Mouse (Mus musculus): ENCODE measurements at regions not wholly inside any gene's neighbourhood (a gene's known extent, or its start where the extent isn't known, plus 50 kb on each side); places are given as distances from the start of the nearest gene placed in this dataset.

GRCm38 (mm10) chr7:93795210-93795609 lies 715.5 kb downstream of the Fam181b start:
- Histone ChIP-seq H3K36me3 (no peaks in the 10 kb centered on the region), H3K4me3 (replicated peaks) (no peak overlapping the region), H3K4me2 (no peak overlapping the region), H3K9ac (no peak overlapping the region), H3K27me3 (replicated peaks) (no peaks in the 10 kb centered on the region), H3K27ac (no peak overlapping the region), H3K9me3 (no peaks in the 10 kb centered on the region), H3K4me1 (no peaks in the 10 kb centered on the region)
- ATAC-seq (ENCODE audit: insufficient read depth, low FRiP score, low read depth): no peak
- 35% methylated on average over 3 of the region's 3 CpGs for WGBS

GRCm38 (mm10) chr7:93835697-93836096 lies 756.0 kb downstream of the Fam181b start:
- no peak overlapping the region for H3K9ac ChIP-seq
- no peak overlapping the region for H3K27ac ChIP-seq
- no peaks in the 10 kb centered on the region for H3K4me1 ChIP-seq
- no peaks in the 10 kb centered on the region for H3K27me3 ChIP-seq (replicated peaks)
- H3K9me3 ChIP-seq: no peaks in the 10 kb centered on the region
- no peak for ATAC-seq (ENCODE audit: insufficient read depth, low FRiP score, low read depth)
- H3K36me3 ChIP-seq: no peaks in the 10 kb centered on the region
- H3K4me2 ChIP-seq: no peak overlapping the region
- 73% methylated on average over 3 of the region's 3 CpGs for WGBS
- no peak overlapping the region for H3K4me3 ChIP-seq (replicated peaks)

DNA sequence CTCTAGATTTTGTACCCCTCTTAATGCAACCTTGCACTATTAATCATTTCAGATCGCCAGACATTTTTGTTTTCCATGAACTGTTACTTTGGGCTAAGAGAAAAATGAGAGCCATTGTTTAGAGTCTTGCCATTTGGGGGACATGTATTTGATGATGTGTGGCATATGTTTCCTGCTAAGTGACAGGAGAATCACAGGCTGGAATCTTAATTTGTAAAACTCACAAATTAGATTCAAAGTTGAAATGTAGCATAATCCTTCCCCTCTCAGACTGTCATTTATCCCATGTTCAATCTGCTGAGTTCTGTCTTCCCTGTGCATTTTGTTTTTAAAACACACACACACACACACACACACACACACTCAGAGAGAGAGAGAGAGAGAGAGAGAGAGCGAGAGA lies 756.5 kb downstream of the Fam181b start:
- no peak for ATAC-seq (ENCODE audit: insufficient read depth, low FRiP score, low read depth)
- no peak overlapping the region for H3K4me2 ChIP-seq
- no peak overlapping the region for H3K9ac ChIP-seq
- WGBS: 65% methylated on average over 2 of the region's 2 CpGs
- no peaks in the 10 kb centered on the region for H3K36me3 ChIP-seq
- no peak overlapping the region for H3K4me3 ChIP-seq (replicated peaks)
- H3K9me3 ChIP-seq: no peaks in the 10 kb centered on the region
- no peaks in the 10 kb centered on the region for H3K27me3 ChIP-seq (replicated peaks)
- no peaks in the 10 kb centered on the region for H3K4me1 ChIP-seq
- H3K27ac ChIP-seq: no peak overlapping the region

DNA sequence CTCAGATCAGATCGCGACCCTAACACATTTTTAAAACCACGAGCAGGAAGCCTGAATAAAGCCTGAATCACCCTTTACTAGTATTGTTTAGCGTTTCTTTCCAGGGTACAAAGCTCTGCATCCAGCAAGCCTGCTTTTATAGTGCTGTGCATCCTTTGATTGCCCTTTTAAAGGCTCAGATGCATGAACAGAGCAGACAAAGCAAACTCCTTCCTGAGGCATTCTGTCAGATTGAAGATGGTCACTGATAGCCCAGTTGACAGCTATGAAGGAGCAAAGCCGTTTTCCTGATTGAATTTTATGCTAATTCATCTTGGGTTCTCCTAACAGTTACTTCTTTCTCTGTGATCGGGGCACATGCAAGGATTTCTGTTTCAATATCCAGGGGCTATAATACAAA lies 775.4 kb downstream of the Fam181b start:
- no peaks in the 10 kb centered on the region for H3K4me1 ChIP-seq
- H3K27ac ChIP-seq: no peak overlapping the region
- H3K27me3 ChIP-seq (replicated peaks): no peaks in the 10 kb centered on the region
- H3K4me3 ChIP-seq (replicated peaks): no peak overlapping the region
- H3K36me3 ChIP-seq: no peaks in the 10 kb centered on the region
- no peak for ATAC-seq (ENCODE audit: insufficient read depth, low FRiP score, low read depth)
- no peak overlapping the region for H3K9ac ChIP-seq
- no peak overlapping the region for H3K4me2 ChIP-seq
- no peaks in the 10 kb centered on the region for H3K9me3 ChIP-seq
- 69% methylated on average over 6 of the region's 6 CpGs for WGBS

DNA sequence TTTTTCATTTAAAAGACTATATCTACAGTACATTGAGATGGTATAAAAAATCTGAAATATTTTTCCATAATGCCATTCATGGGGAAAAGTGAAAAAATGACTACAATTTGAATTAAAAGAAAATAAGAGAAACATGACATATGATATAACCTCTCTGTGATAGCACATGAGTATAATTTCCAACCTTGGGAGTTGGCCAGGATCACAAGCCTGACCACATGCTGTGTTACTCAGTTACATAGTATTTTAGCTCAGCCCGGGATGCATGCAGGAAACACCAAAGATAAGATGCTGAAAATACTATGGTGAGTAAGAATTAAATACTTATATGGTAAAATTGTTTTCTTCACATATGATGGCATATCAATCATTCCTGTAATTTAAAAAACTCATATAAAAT lies 814.0 kb downstream of the Fam181b start:
- Histone ChIP-seq H3K27ac (no peak overlapping the region), H3K4me1 (no peaks in the 10 kb centered on the region), H3K9ac (no peak overlapping the region), H3K4me3 (replicated peaks) (no peak overlapping the region), H3K36me3 (no peaks in the 10 kb centered on the region), H3K27me3 (replicated peaks) (no peaks in the 10 kb centered on the region), H3K9me3 (no peaks in the 10 kb centered on the region), H3K4me2 (no peak overlapping the region)
- no peak for ATAC-seq (ENCODE audit: insufficient read depth, low FRiP score, low read depth)
- 92% methylated on average over 1 of the region's 1 CpGs for WGBS

DNA sequence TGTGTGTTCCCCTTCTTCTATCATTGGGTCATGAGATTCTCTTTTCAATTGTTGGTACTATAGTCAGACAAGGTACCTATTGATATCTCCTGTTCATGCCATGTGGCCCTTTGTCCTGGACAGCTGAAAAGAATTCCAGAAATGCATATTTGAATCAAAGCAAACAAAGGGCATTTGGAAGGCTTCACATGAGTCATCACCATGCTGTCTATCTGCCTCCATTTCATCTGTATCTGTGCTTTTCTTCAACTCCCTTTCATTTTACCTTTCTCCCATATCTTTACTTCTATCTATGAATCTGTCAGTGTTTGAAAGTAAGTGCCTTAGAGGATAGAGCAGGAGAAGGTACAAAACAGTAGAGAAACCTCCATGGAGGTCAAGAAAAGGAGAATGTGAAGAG lies 817.3 kb downstream of the Fam181b start:
- Histone ChIP-seq H3K9me3 (no peaks in the 10 kb centered on the region), H3K27me3 (replicated peaks) (no peaks in the 10 kb centered on the region), H3K27ac (no peak overlapping the region), H3K4me1 (no peaks in the 10 kb centered on the region), H3K4me3 (replicated peaks) (no peak overlapping the region), H3K9ac (no peak overlapping the region), H3K36me3 (no peaks in the 10 kb centered on the region), H3K4me2 (no peak overlapping the region)
- no peak for ATAC-seq (ENCODE audit: insufficient read depth, low FRiP score, low read depth)

- Histone ChIP-seq H3K9ac (no peak overlapping the region), H3K9me3 (no peaks in the 10 kb centered on the region), H3K27ac (no peak overlapping the region), H3K4me3 (replicated peaks) (no peak overlapping the region), H3K4me1 (no peaks in the 10 kb centered on the region), H3K27me3 (replicated peaks) (no peaks in the 10 kb centered on the region), H3K36me3 (no peaks in the 10 kb centered on the region), H3K4me2 (no peak overlapping the region)
- WGBS: 54% methylated on average over 2 of the region's 2 CpGs
- no peak for ATAC-seq (ENCODE audit: insufficient read depth, low FRiP score, low read depth)
Measured at GRCm38 (mm10) chr7:93902770-93903169, 823.1 kb downstream of the Fam181b start.

- Histone ChIP-seq H3K4me3 (replicated peaks) (no peak overlapping the region), H3K27me3 (replicated peaks) (no peaks in the 10 kb centered on the region), H3K9ac (no peak overlapping the region), H3K9me3 (no peaks in the 10 kb centered on the region), H3K4me2 (no peak overlapping the region), H3K4me1 (no peaks in the 10 kb centered on the region), H3K36me3 (no peaks in the 10 kb centered on the region), H3K27ac (no peak overlapping the region)
- no peak for ATAC-seq (ENCODE audit: insufficient read depth, low FRiP score, low read depth)
- 71% methylated on average over 3 of the region's 3 CpGs for WGBS
Measured at GRCm38 (mm10) chr7:93936925-93937324, 857.3 kb downstream of the Fam181b start.

- no peak for ATAC-seq (ENCODE audit: insufficient read depth, low FRiP score, low read depth)
- Histone ChIP-seq H3K27me3 (replicated peaks) (no peaks in the 10 kb centered on the region), H3K36me3 (no peaks in the 10 kb centered on the region), H3K27ac (no peak overlapping the region), H3K4me2 (no peak overlapping the region), H3K4me3 (replicated peaks) (no peak overlapping the region), H3K9ac (no peak overlapping the region), H3K9me3 (no peaks in the 10 kb centered on the region), H3K4me1 (no peaks in the 10 kb centered on the region)
- WGBS: 66% methylated on average over 3 of the region's 3 CpGs
Measured at GRCm38 (mm10) chr7:93982103-93982502, 902.4 kb downstream of the Fam181b start.

DNA sequence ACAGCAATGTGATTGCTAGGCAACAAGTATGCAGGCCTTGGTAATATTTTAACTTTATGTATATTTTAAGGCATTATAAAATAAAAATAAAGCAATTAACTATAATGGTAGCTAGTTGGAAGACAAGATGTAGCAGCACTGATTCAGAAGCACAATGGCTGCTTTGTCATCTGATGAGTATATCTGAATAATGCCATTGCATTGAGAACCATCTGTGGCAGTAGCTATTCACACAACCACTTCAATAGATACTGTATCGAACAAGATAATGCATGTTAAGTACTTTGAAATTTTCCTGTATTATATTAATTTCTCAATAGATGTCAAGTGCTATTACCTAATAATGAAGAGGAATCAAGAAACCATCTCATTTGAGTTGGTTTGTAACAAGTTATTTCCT lies 923.1 kb downstream of the Fam181b start:
- 75% methylated on average over 1 of the region's 1 CpGs for WGBS
- ATAC-seq (ENCODE audit: insufficient read depth, low FRiP score, low read depth): no peak
- H3K4me2 ChIP-seq: no peak overlapping the region

GRCm38 (mm10) chr7:94042466-94043030 lies 962.9 kb downstream of the Fam181b start:
- Histone ChIP-seq H3K9me3 (no peaks in the 10 kb centered on the region), H3K27ac (no peak overlapping the region), H3K9ac (no peak overlapping the region), H3K36me3 (no peaks in the 10 kb centered on the region), H3K4me2 (peak overlapping the region; percentile 32; the same call in 1 of the 2 replicates), H3K4me1 (no peaks in the 10 kb centered on the region), H3K27me3 (replicated peaks) (no peaks in the 10 kb centered on the region), H3K4me3 (replicated peaks) (no peak overlapping the region)
- WGBS: 12% methylated on average over 11 of the region's 11 CpGs
- no peak for ATAC-seq (ENCODE audit: insufficient read depth, low FRiP score, low read depth)

More for the DNA sequence above, 923.1 kb downstream of the Fam181b start:
- H3K36me3 ChIP-seq: no peaks in the 10 kb centered on the region
- H3K27me3 ChIP-seq (replicated peaks): no peaks in the 10 kb centered on the region
- peaks cover 4% of the 10 kb centered on the region; the same call in 1 of the 2 replicates for H3K9me3 ChIP-seq
- H3K4me1 ChIP-seq: no peaks in the 10 kb centered on the region
- no peak overlapping the region for H3K4me3 ChIP-seq (replicated peaks)
- no peak overlapping the region for H3K27ac ChIP-seq
- no peak overlapping the region for H3K9ac ChIP-seq

DNA sequence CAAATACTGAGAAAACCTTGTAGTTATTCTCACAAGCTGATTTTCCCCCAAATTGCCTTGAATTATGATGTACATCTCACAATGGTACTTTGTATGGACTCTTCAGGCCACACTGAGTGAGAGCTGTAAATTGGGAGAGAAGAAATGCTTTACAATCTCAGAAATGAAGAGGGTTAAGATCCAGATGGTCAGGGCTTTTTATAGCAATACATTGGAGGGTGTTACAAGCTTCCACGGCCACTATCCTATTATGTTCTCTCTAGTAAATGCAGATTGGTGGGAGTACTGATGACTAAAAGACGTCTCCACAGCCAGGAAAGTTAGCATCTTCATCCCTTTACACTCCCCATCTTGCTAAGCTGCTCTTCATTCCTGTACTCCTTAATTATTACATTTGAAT lies 965.8 kb downstream of the Fam181b start:
- ATAC-seq (ENCODE audit: insufficient read depth, low FRiP score, low read depth): no peak
- Histone ChIP-seq H3K4me2 (no peak overlapping the region), H3K27ac (no peak overlapping the region), H3K27me3 (replicated peaks) (no peaks in the 10 kb centered on the region), H3K4me1 (no peaks in the 10 kb centered on the region), H3K36me3 (no peaks in the 10 kb centered on the region), H3K9ac (no peak overlapping the region), H3K9me3 (no peaks in the 10 kb centered on the region), H3K4me3 (replicated peaks) (no peak overlapping the region)
- 61% methylated on average over 2 of the region's 2 CpGs for WGBS

DNA sequence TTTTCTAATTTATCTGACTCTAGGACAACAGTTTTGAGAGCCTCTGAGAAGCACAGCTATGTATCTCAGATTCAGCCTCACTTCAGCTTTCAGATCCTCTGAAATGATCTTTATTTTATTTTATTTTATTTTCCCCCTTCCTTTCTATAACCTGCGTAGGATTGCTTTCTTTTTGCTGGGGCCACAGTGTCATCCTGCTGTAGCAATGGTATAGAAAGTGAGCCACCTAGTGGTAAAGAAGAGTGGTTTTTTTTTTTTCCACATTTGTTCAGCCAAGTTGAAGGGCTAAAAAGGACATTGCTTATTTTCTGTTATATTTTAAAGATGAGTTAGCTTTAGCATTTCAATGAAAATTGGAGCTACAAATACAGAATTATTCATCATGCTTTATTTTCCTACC lies 966.4 kb downstream of the Fam181b start:
- no peaks in the 10 kb centered on the region for H3K36me3 ChIP-seq
- no peak overlapping the region for H3K4me3 ChIP-seq (replicated peaks)
- no peaks in the 10 kb centered on the region for H3K9me3 ChIP-seq
- H3K27me3 ChIP-seq (replicated peaks): no peaks in the 10 kb centered on the region
- WGBS: 32% methylated on average over 1 of the region's 1 CpGs
- no peak overlapping the region for H3K9ac ChIP-seq
- H3K4me1 ChIP-seq: no peaks in the 10 kb centered on the region
- ATAC-seq (ENCODE audit: insufficient read depth, low FRiP score, low read depth): no peak
- no peak overlapping the region for H3K27ac ChIP-seq
- no peak overlapping the region for H3K4me2 ChIP-seq

Data from stomach, embryonic 15.5 days (tissue).